ENCODE assay signal across 8 mouse cellular contexts in genomic region chr5:123391442-123391809, GRCm38 (mm10). TPM values are rescaled to one million over a fixed set of nuclear protein-coding genes. Genes with fewer than 3 reads are reported as not detected.
DNase-seq lines count a peak whose midpoint lies in the region; ATAC-seq and TF ChIP-seq lines count a peak whose summit lies in the region.

No protein-coding gene starts in this region.

- ATAC-seq in lung, embryonic 16.5 days (ENCODE audit: low read depth): no peak
- ATAC-seq in heart, embryonic 14.5 days (ENCODE audit: insufficient number of reproducible peaks, insufficient read depth, low FRiP score, low read depth): no peak
- ATAC-seq in midbrain, embryonic 16.5 days: no peak

- peak overlapping the region; percentile 52 for H3K9ac ChIP-seq in lung, embryonic 16.5 days (ENCODE audit: low read length)
- peak overlapping the region; percentile 39 for H3K9ac ChIP-seq in heart, embryonic 14.5 days (ENCODE audit: low read length)
- 0 out of 2 replicates have a peak overlapping the region, but pooled peaks have one; percentile 47 for H3K9ac ChIP-seq in midbrain, embryonic 16.5 days (ENCODE audit: low read depth, low read length)

- no peak for DNase-seq in lung, postnatal 25 days (ENCODE audit: low spot score)
- DNase-seq in cerebellum, postnatal 14 days: peak; percentile 67 to 70
- peak in 1 of 2 experiments; percentile 56 for DNase-seq in left cerebral cortex, adult 2 months (ENCODE audit: extremely low spot score in 1 of 2, low spot score in 2 of 2)
- DNase-seq in testis, postnatal 14 days (ENCODE audit: low spot score): no peak
- DNase-seq in kidney, adult 8-10 months: no peak

- H3K4me3 ChIP-seq in lung, embryonic 16.5 days (ENCODE audit: low read length): peak overlapping the region; percentile 28
- H3K4me3 ChIP-seq in heart, embryonic 14.5 days (ENCODE audit: control insufficient read depth in 1 of 2, insufficient read depth in 1 of 2, low read depth in 1 of 2, low read length in 2 of 2): peak overlapping the region; percentile 34 to 45
- H3K4me3 ChIP-seq in left cerebral cortex, adult 2 months: peak overlapping the region; percentile 32; the same call in 1 of the 2 replicates
- H3K4me3 ChIP-seq in midbrain, embryonic 16.5 days (ENCODE audit: low read depth, low read length): peak overlapping the region; percentile 37

- TF ChIP-seq CTCF in left cerebral cortex, adult 2 months (IDR thresholded peaks at IDR 0.05): no peak

- H3K27ac ChIP-seq in lung, embryonic 16.5 days (ENCODE audit: low read length): no peak overlapping the region
- no peak overlapping the region for H3K27ac ChIP-seq in heart, embryonic 14.5 days (replicated peaks in 1 of 2; ENCODE audit: control insufficient read depth in 1 of 2, insufficient read depth in 1 of 2, low read depth in 2 of 2, low read length in 2 of 2)
- H3K27ac ChIP-seq in left cerebral cortex, adult 2 months: no peak overlapping the region
- no peak overlapping the region for H3K27ac ChIP-seq in midbrain, embryonic 16.5 days (ENCODE audit: low read length)

- 13% methylated on average over 5 of the region's 5 CpGs for WGBS in lung, embryonic 16.5 days
- 3% methylated on average over 5 of the region's 5 CpGs for WGBS in heart, embryonic 14.5 days
- WGBS in midbrain, embryonic 16.5 days: 5% methylated on average over 5 of the region's 5 CpGs

- H3K27me3 ChIP-seq in lung, embryonic 16.5 days (ENCODE audit: control insufficient read depth, insufficient read depth, low read depth, low read length): no peaks in the 10 kb centered on the region
- H3K27me3 ChIP-seq in heart, embryonic 14.5 days (ENCODE audit: control insufficient read depth, insufficient read depth, low read length): no peaks in the 10 kb centered on the region
- no peaks in the 10 kb centered on the region for H3K27me3 ChIP-seq in midbrain, embryonic 16.5 days (ENCODE audit: control insufficient read depth, insufficient read depth, low read depth, low read length)

- no peaks in the 10 kb centered on the region for H3K9me3 ChIP-seq in lung, embryonic 16.5 days (ENCODE audit: control insufficient read depth, low read length)
- H3K9me3 ChIP-seq in heart, embryonic 14.5 days (ENCODE audit: control insufficient read depth, low read length): no peaks in the 10 kb centered on the region
- H3K9me3 ChIP-seq in midbrain, embryonic 16.5 days (replicated peaks; ENCODE audit: control insufficient read depth, low read length, poor library complexity, severe bottlenecking): no peaks in the 10 kb centered on the region

- intact Hi-C loops in left cerebral cortex, adult 2 months (cut with DNase I): loop anchor here (5.0 kb wide), 1 partner anchor 41 kb away; no protein-coding TSS in a partner anchor

- H3K4me2 ChIP-seq in lung, embryonic 16.5 days (ENCODE audit: low read depth, low read length): peak overlapping the region; percentile 48
- peak overlapping the region; percentile 63 for H3K4me2 ChIP-seq in heart, embryonic 14.5 days (ENCODE audit: low read length)
- H3K4me2 ChIP-seq in midbrain, embryonic 16.5 days (ENCODE audit: low read length): peak overlapping the region; percentile 66

- H3K4me1 ChIP-seq in lung, embryonic 16.5 days (replicated peaks; ENCODE audit: control insufficient read depth, insufficient read depth, low read length): peaks cover 16% of the 10 kb centered on the region
- peaks cover 16 to 19% of the 10 kb centered on the region in 2 experiments for H3K4me1 ChIP-seq in heart, embryonic 14.5 days (ENCODE audit: control insufficient read depth in 2 of 2, insufficient read depth in 2 of 2, low read length in 2 of 2)
- peaks cover 19% of the 10 kb centered on the region for H3K4me1 ChIP-seq in midbrain, embryonic 16.5 days (ENCODE audit: control insufficient read depth, insufficient read depth, low read length)

- H3K36me3 ChIP-seq in lung, embryonic 16.5 days (ENCODE audit: control insufficient read depth, insufficient read depth, low read length): no peaks in the 10 kb centered on the region
- H3K36me3 ChIP-seq in heart, embryonic 14.5 days (ENCODE audit: control insufficient read depth, insufficient read depth, low read length): no peaks in the 10 kb centered on the region
- no peaks in the 10 kb centered on the region for H3K36me3 ChIP-seq in midbrain, embryonic 16.5 days (ENCODE audit: control insufficient read depth, insufficient read depth, low read length)

RNA-seq across cellular contexts. Expression of gene Mlxip, which starts 3.2 kb away (rescaled TPM):
- polyA plus RNA-seq in lung, embryonic 16.5 days (2015; fragmentation: Nextera tagmentation; extraction: Ambion mirVana): 15.0 and 17.8 TPM in 2 replicates
- 12.6 and 13.6 TPM in 2 replicates for polyA plus RNA-seq in heart, embryonic 14.5 days (2014; fragmentation: Nextera tagmentation; extraction: Ambion mirVana)
- total RNA-seq in left cerebral cortex, adult 2 months (2021): 10 to 100 TPM; 20.5 to 20.8 TPM
- polyA plus RNA-seq in midbrain, embryonic 16.5 days (2015; fragmentation: Nextera tagmentation; extraction: Ambion mirVana): 15.5 and 19.0 TPM in 2 replicates

RNA-seq across cellular contexts. Expression of gene Bcl7a, which starts 47.8 kb away (rescaled TPM):
- polyA plus RNA-seq in lung, embryonic 16.5 days (2015; fragmentation: Nextera tagmentation; extraction: Ambion mirVana): 21.8 and 23.9 TPM in 2 replicates
- polyA plus RNA-seq in heart, embryonic 14.5 days (2014; fragmentation: Nextera tagmentation; extraction: Ambion mirVana): 12.1 and 12.8 TPM in 2 replicates
- total RNA-seq in left cerebral cortex, adult 2 months (2021): 10 to 100 TPM; 65.4 to 68.2 TPM
- 34.1 and 36.7 TPM in 2 replicates for polyA plus RNA-seq in midbrain, embryonic 16.5 days (2015; fragmentation: Nextera tagmentation; extraction: Ambion mirVana)

Comparison
In these comparisons a context has a peak if more than half of its experiments do, and no peak if none do; other contexts are left out.
1. DNase-seq: peak in cerebellum, postnatal 14 days (2 of 2); none in lung, postnatal 25 days (single experiment), testis, postnatal 14 days (single experiment) and kidney, adult 8-10 months (0 of 2).
2. Peak in every context shown above with its lines, with median percentiles within 50 percentile points of each other: H3K4me2 ChIP-seq, H3K4me3 ChIP-seq and H3K9ac ChIP-seq.